Mouse (Mus musculus): ENCODE results near the gene Fasl. TPM values are rescaled to one million over a fixed set of nuclear protein-coding genes. Genes with fewer than 3 reads are reported as not detected.
A peak's percentile ranks its signal among the peaks of the same experiment; 100 is the strongest.

The Fasl gene
- polyA plus RNA-seq, 1 experiment = 0.32 TPM

DNA sequence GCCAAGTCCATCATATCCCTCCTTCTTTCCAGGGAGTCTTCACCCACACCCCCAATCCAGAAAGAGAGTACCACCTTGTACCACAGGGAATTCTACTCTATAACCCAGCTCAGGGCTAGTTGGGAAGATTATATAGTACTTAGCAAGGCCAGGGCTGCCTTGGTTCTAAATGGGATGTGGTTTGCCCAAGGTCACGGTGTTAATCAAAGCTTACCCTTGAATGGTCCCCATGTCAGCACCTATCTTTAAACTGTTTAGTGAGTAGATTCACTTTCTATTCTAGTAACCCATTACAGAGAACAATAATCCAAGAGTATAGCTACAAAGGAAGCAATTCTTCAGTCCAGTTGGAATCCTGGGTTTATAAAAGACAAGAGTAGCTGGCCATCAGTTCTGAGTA lies 23.3 kb downstream of the Fasl start:
- no peak for DNase-seq (ENCODE audit: extremely low spot score in 1 of 2, low spot score in 1 of 2)

DNA sequence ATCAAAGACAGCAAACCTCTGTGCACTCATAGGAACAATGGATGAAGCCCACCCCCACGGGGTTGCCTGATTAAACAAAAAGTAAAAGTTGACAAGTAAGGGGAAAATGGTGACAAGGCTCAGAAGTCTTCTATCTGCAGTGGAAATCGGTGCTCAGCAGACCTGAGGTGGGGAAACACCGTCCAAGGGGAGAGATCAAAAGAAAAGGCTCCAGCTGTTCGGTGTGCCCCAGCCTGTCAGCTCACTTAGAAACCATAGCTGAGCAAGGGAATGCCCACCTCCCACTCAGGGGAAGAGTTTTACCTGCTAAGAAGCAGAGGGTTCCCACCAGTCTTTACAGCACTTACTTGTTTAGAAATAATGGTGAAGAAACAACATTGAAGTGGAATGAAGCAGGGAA lies 26.7 kb downstream of the Fasl start:
- DNase-seq (ENCODE audit: extremely low spot score in 1 of 2, low spot score in 1 of 2) = no peak

DNA sequence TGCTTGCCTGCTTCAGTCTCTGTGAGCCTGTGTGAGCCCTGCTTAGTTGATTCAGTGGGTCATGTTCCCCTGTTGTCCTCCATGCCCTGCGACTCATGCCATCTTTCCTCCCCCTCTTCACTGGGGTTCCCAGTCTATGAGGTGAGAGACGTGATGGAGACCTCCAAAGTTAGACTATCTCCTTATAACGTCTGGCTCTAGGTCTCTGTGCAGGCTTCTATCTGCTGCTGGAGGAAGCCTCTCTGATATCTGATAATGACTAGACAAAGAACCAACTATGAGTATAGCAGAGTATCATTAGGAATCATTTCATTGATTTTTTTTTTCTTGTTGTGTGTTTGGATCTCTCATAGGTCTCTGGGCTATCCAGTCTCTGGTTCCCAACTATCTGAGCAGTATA lies 31.7 kb downstream of the Fasl start:
- DNase-seq (ENCODE audit: extremely low spot score in 1 of 2, low spot score in 1 of 2) = no peak

DNA sequence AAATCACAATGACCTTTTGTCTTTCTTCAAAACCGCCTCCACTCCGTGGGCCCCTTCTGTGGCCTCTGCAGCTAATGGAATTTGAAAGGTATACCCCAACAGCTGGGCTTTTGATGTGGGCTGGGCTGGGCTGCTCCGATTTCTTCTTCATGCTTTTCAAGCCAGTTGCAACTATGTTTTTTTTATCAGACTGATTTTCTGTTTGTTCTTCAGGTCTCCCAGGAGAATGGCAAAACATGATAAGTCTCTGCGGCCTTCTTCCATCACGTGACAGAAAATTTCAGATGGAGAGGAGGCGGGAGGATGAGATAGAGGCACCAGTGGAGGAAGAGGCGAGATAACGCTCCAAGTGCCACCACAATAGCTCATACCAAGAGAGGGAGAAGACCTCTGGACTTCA lies 37.0 kb downstream of the Fasl start:
- DNase-seq (ENCODE audit: extremely low spot score in 1 of 2, low spot score in 1 of 2) = no peak

DNA sequence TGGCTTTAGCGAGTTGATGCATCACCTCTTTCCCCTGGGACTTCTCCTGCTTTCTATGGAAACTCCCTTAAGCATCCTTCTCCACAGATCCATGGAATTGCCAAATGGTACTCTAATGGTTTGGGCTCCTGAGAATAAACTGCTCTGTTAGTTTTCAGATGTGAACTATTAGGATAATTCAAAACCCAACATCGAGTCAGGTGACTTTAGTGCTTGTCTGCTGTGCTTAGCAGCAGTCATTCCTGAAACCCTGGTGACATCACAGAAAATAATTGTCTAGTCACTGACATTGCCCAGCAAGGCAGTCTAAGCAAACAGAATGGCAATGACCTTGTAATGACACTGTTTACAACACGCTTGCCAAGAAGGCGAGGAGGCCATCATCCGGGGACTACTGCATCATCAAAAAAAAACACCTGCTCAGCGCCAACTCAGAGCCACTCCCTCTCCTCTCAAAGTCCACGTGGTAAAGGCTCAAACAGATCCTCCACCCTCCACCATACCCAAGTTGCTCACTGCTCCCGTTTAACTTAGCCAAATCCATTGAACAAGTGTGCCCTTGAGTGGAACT lies 37.7 kb downstream of the Fasl start:
- DNase-seq (ENCODE audit: extremely low spot score in 1 of 2, low spot score in 1 of 2) = no peak

DNA sequence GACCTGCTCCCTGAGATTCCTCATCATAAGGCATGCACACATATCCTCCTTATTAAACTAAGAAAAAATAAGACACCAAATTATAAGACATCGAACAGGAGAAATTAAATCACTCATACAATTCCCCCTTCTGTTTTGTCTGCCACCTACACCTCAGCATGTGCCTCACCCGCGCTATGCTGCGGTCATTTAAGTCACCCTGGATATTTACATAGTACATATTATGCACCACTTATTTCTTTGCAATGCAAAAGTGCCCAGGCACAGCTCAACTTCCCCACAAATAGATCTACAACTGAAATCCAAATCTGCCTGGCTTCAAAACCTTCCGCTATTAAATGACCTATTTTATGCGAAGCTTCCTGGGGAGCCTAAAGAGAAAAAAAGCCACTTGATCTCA lies 39.6 kb downstream of the Fasl start:
- DNase-seq (ENCODE audit: extremely low spot score in 1 of 2, low spot score in 1 of 2) = no peak

DNA sequence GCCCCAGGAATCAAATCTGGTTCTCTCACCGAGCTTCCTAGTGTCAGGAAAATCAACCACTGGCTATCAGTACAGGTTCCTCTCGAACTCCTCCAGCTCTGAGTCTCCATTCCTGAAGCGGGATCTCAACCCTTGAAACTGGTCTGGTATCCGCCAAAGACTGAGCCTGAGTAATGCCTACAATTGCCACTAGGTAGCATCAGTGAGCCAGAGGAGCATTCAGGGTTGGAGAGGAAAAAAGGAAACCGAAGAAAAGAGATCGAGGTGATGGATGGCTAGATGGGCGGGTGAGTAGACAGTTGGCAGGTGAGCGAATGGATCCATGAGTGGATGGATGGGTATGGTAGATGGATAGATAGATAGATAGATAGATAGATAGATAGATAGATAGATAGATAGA lies 40.2 kb downstream of the Fasl start:
- DNase-seq (ENCODE audit: extremely low spot score in 1 of 2, low spot score in 1 of 2) = peak in 1 of 2 experiments; percentile 80

DNA sequence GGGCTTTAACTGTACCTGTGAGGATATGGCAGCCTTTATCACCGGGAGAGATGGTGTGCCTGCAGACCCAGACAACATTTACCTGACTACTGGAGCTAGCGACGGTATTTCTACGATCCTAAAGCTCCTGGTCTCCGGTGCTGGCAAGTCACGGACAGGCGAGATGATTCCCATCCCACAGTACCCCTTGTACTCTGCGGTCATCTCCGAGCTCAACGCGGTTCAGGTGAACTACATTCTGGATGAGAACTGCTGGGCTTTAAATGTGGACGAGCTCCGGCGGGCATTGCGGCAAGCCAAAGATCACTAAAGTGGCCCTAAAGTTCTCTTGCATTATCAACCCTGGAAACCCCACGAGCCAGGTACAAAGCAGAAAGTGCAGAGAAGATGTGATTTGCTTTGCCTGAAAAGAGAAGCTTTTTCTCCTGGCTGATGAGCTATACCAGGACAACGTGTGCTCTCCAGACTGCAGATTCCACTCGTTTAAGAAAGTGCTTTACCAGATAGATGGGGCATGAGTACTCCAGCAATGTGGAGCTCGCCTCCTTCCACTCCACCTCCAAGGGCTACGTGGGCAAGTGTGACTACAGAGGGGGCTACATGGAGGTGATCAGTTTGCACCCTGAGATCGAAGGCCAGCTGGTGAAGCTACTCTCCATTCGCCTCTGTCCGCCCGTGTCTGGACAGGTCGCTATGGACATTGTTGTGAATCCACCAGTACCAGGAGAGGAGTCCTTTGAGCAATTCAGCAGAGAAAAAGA lies 41.6 kb downstream of the Fasl start:
- DNase-seq (ENCODE audit: extremely low spot score in 1 of 2, low spot score in 1 of 2) = no peak

DNA sequence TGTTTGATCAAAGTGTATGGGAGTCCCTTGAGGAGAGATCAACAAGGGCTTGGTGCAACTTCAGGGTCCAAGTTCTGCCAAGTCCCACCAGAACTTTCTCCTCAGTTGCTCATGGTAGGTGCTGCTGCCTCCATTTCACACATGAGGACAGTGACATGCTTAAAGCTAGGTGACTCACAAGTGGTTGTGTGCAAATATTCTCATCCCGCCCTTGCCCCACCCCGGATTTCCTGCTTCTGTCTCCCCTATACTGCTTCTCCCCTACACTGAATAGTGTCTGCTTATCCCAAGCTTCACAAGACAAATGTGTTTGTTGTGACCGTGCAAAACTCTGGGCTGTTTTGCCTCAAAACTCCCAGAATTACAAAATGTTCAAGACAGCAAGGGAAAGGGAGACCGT lies 43.4 kb downstream of the Fasl start:
- no peak for DNase-seq (ENCODE audit: extremely low spot score in 1 of 2, low spot score in 1 of 2)

DNA sequence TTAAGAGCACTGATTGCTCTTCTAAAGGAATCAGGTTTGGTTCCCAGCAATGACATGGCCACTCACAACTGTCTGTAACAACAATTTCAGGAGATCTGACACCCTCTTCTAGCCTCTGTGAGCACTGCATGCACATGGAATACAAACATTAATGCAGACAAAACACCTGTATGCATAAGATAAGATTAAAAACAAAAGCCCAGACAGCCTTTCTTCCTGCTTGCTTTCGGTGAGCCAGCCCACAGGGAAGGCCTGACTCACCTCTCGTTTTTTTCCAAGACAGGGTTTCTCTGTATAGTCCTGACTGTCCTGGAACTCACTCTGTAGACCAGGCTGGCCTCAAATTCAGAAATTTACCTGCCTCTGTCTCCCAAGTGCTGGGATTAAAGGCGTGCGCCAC lies 44.1 kb downstream of the Fasl start:
- DNase-seq (ENCODE audit: extremely low spot score in 1 of 2, low spot score in 1 of 2) = no peak

DNA sequence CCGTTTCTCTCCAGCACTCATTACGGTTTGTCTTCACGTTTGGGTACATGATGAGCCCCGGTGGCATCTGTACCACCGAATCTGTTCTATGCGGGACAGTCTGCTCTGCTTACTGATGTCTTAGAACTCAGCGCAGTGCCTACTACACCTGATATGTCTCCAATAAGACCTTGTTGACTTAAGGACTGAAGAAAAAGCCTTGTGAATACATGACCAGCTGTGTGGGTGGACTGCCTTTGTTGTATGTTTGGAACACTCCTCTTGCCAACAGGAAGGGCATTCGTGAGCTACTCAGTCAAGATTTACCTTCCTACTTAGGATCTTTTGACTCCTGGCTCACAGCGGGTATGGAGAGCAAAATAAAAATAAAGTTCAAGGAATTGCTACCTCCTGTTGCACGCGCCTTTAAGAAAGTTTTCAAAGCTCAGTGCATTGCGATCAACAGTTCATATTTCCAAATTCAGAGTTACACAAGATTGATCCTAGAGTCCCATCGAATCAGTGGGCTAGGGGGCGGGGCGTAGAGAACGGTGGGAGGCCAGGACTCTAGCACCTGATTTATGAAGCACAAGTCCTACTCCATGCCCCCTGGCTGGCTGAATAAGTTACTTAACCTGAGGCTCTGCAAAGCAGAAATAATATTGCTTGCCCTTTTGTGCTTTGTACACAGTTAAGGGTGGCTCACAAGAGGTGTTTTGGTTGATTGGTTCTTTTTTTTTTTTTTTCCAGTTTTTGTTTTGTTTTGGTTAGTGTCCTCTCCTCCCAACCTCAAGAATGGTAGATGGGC lies 45.6 kb downstream of the Fasl start:
- DNase-seq (ENCODE audit: extremely low spot score in 1 of 2, low spot score in 1 of 2) = no peak

DNA sequence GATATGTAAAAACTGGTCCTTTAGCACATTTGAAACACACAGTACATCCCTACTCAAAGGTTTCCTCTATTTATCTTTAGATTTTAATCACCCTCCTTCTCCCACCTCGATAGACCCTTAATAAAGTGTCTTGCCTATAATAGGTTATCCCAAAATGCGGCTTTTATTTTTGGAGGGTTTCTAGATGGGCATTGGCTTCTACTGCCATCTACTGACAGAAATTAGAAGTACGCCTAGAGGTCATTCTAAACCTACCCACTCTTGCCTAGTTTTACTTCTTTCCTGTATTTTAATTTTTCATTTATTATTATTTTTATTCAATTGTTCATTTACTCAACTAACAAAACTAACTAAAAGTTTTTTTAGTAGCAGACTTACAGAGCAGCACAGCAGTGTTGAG lies 51.4 kb downstream of the Fasl start:
- DNase-seq (ENCODE audit: extremely low spot score in 1 of 2, low spot score in 1 of 2) = peak in 1 of 2 experiments; percentile 77

DNA sequence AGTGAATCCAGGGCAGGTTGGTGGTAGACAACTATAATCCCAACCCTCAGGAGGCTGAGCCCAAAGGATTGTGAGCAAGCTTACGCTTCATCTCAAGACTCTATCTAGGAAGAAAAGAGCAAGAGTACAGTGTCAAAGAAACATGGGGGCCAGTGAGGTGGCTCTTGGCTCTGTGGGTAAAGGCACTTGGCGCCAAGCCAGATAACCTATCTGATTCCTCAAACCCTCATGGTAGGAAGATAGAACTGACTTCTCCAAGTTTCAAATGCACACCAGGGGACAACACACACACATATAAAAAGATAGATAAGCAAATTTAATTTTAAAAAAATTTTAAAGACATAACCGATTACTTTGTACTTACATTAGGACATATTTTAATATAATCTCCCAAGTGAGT lies 52.0 kb downstream of the Fasl start:
- no peak for DNase-seq (ENCODE audit: extremely low spot score in 1 of 2, low spot score in 1 of 2)

DNA sequence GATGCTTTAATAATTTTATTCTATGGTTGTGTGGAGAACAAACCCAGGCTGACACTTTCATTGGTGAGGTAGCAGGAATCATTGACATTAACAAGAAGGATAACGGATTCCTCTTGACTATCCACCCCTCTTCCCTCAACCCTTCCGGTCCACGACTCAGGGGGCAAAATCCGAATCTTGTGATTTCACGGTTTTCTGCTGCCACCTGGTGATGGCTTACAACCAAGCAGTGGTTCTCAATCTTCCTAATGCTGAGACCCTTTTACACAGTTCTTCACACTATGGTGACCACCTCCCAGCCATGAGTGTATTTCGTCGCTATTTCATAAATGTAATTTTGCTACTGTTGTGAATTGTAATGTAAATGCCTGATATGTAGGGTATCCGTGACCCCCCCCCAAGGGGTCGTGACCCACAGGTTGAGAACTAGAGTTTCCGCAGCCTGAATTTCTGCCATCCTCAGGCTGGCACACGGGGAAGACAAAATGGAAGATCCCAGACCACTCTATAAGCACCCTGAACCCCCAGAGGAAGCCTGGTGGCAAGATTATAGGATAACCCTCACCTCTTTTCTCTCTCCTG lies 52.7 kb downstream of the Fasl start:
- DNase-seq (ENCODE audit: extremely low spot score in 1 of 2, low spot score in 1 of 2) = peak in 1 of 2 experiments; percentile 15

DNA sequence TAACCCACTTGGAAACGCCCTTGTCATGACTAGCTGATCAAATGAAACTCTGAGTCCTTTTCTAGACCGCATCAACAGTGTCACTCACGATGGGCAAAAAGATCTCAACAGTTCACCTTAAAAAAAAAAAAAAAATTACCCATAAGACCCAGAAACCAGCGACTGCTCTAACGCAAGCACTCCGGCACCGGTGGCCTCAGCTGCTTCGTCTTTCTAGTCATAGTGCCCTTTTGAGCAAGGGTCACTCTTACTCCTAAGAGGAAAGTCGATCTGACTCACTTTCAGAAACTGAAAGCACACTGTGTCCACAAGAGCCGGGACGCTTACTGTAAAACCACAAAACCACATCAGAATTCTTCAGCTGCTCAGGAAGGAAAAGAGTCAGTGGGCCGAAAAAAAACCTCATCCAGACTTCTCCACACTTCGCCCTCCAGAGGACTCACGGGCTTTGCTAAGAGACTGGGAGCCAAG lies 53.5 kb downstream of the Fasl start:
- DNase-seq (ENCODE audit: extremely low spot score in 1 of 2, low spot score in 1 of 2) = no peak

DNA sequence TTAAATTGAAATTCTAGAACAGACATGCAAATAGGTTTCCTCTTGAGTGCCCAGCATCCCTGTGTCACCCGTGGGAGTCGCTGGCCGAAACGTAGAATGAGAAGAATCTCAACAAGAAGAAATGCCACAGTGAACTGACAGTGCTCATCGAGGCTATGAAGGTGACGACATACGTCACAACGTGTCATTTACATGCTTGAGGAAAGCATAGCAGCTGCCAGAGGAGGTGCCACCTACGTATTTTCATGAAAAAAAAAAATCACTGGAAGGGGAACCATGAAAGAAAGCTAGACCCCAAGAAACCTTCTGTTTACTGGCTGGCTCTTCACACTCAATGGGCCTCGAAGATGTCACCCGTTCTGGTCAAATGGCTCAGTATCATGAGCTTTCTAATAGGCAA lies 54.0 kb downstream of the Fasl start:
- no peak for DNase-seq (ENCODE audit: extremely low spot score in 1 of 2, low spot score in 1 of 2)

Other genes starting within 250 kb of the Fasl start
- 17.2 and 24.0 TPM in 2 replicates for gene Suco, start 88.2 kb upstream of the Fasl start, polyA plus RNA-seq (2012; rRNA removed)
- 17.5 and 19.7 TPM in 2 replicates for gene Pigc, start 180.7 kb upstream of the Fasl start, polyA plus RNA-seq (2012; rRNA removed)
- gene 4930558K02Rik, start 191.1 kb upstream of the Fasl start, polyA plus RNA-seq (2012; rRNA removed) = 0.11 and 0.12 TPM in 2 replicates

Data from frontal cortex, adult 2 months (tissue).